Comparison of ENCODE assay signal across 10 mouse cellular contexts in genomic region chr10:86203915-86204314, GRCm38 (mm10).
A peak's percentile ranks its signal among the peaks of the same experiment; 100 is the strongest.
DNase-seq lines count a peak whose midpoint lies in the region; ATAC-seq lines count a peak whose summit lies in the region.
"Had no signal": no experiment of that assay in that cellular context is flagged by ENCODE, and none has a peak within 500 bp of the region (broad histone marks: within the 10 kb centered on the region; RNA-seq: fewer than 3 reads in every experiment).

No protein-coding gene starts in this region.

- H3K27ac ChIP-seq in midbrain, embryonic 13.5 days: no peak overlapping the region
- H3K27ac ChIP-seq: macrophage; neural tube, embryonic 12.5 days had no signal

- no peak overlapping the region for H3K9ac ChIP-seq in midbrain, embryonic 13.5 days (replicated peaks)
- H3K9ac ChIP-seq: neural tube, embryonic 12.5 days had no signal

- no peak for ATAC-seq in midbrain, embryonic 13.5 days

- intact Hi-C loops in heart, postnatal 25 days (cut with DNase I): no loop called here

- no peaks in the 10 kb centered on the region for H3K4me1 ChIP-seq in midbrain, embryonic 13.5 days (replicated peaks)
- H3K4me1 ChIP-seq: neural tube, embryonic 12.5 days had no signal

- peak; percentile 76 for DNase-seq in Muller cell, postnatal 12 days (ENCODE audit: inconsistent ontology term)
- DNase-seq in adipocyte (ENCODE audit: low spot score): peak; percentile 28
- DNase-seq in cerebellum, postnatal 25 days: peak; percentile 71 to 77
- DNase-seq in heart, postnatal 25 days (ENCODE audit: low spot score): peak; percentile 78
- DNase-seq in embryo, embryonic 10.5 days (ENCODE audit: low spot score): no peak
- no peak for DNase-seq in left cerebral cortex, adult 8-10 months (ENCODE audit: low spot score in 2 of 2)
- DNase-seq in right cerebral cortex, adult 2 months (ENCODE audit: low spot score in 2 of 2): no peak

- H3K27me3 ChIP-seq in midbrain, embryonic 13.5 days: no peaks in the 10 kb centered on the region
- H3K27me3 ChIP-seq: neural tube, embryonic 12.5 days had no signal

- H3K4me3 ChIP-seq in midbrain, embryonic 13.5 days (replicated peaks): no peak overlapping the region
- H3K4me3 ChIP-seq: neural tube, embryonic 12.5 days had no signal

- no peak overlapping the region for H3K4me2 ChIP-seq in midbrain, embryonic 13.5 days (replicated peaks)
- H3K4me2 ChIP-seq: neural tube, embryonic 12.5 days had no signal

- no peaks in the 10 kb centered on the region for H3K9me3 ChIP-seq in midbrain, embryonic 13.5 days
- H3K9me3 ChIP-seq: neural tube, embryonic 12.5 days had no signal

- H3K36me3 ChIP-seq in midbrain, embryonic 13.5 days: no peaks in the 10 kb centered on the region
- H3K36me3 ChIP-seq: neural tube, embryonic 12.5 days had no signal

Comparison
In these comparisons a context has a peak if more than half of its experiments do, and no peak if none do; other contexts are left out.
1. DNase-seq: peak in Muller cell, postnatal 12 days (single experiment), adipocyte (single experiment), cerebellum, postnatal 25 days (2 of 2) and heart, postnatal 25 days (single experiment); none in embryo, embryonic 10.5 days (single experiment), left cerebral cortex, adult 8-10 months (0 of 2) and right cerebral cortex, adult 2 months (0 of 2).